Mouse (Mus musculus) ES-Bruce4 (cell line): ENCODE measurements around the gene Anks3.

Experiments used
- EP300 ChIP-seq: IDR thresholded peaks from 2 replicates; pipeline ENCODE4 v1.6.1; 2011; ENCODE audit warnings: low read depth, low read length; ENCODE audit not compliant: insufficient read depth
- POLR2A ChIP-seq: IDR thresholded peaks from one replicate; pipeline ENCODE4 v1.8.1; 2011; ENCODE audit warnings: low read length; ENCODE audit not compliant: insufficient read depth

- TF ChIP-seq POLR2A (no peak), EP300 (no peak)
These were observed 25.5 kb downstream of the Anks3 start, which contains the start of gene Nudt16l1 for GRCm38 (mm10) chr16:4938461-4938860.
